Comparison of ENCODE assay signal across 8 mouse cellular contexts in genomic region chr6:142814495-142814921, GRCm38 (mm10). TPM values are rescaled to one million over a fixed set of nuclear protein-coding genes. Genes with fewer than 3 reads are reported as not detected.
DNase-seq lines count a peak whose midpoint lies in the region; ATAC-seq and TF ChIP-seq lines count a peak whose summit lies in the region.

No protein-coding gene starts in this region.

- H3K4me3 ChIP-seq in heart, embryonic 13.5 days = peak overlapping the region; percentile 52
- H3K4me3 ChIP-seq in kidney, postnatal 0 days (replicated peaks; ENCODE audit: low read depth, low read length) = peak overlapping the region; percentile 33
- peak overlapping the region; percentile 25 for H3K4me3 ChIP-seq in liver, adult 2 months (ENCODE audit: insufficient read depth, low read depth, low read length)
- no peak overlapping the region for H3K4me3 ChIP-seq in myocyte

- H3K4me2 ChIP-seq in heart, embryonic 13.5 days = peak overlapping the region; percentile 75
- peak overlapping the region; percentile 54 for H3K4me2 ChIP-seq in kidney, postnatal 0 days (ENCODE audit: low read length)
- peak overlapping the region; percentile 88 for H3K4me2 ChIP-seq in myocyte (ENCODE audit: low read depth)

- no peak for TF ChIP-seq POLR2A in liver, adult 2 months (IDR thresholded peaks at IDR 0.05; ENCODE audit: extremely low read depth, insufficient read depth, low read length)
- TF ChIP-seq POLR2A in myocyte (IDR thresholded peaks at IDR 0.05; ENCODE audit: insufficient read length, low read depth) = no peak

- H3K79me2 ChIP-seq in liver, adult 2 months (ENCODE audit: control insufficient read depth, insufficient read depth, low read length) = no peaks in the 10 kb centered on the region
- no peaks in the 10 kb centered on the region for H3K79me2 ChIP-seq in myocyte (ENCODE audit: control insufficient read depth, insufficient read depth)

- 2% methylated on average over 15 of the region's 15 CpGs for WGBS in heart, embryonic 13.5 days
- WGBS in kidney, postnatal 0 days = under 1% methylated on average over 15 of the region's 15 CpGs
- 2% methylated on average over 15 of the region's 15 CpGs for WGBS in liver, adult 2 months

- peak; percentile 71 for DNase-seq in brain, embryonic 18.5 days (ENCODE audit: low read depth, low spot score)
- peak; percentile 49 for DNase-seq in fibroblast of lung, adult 2 months (ENCODE audit: low read depth)
- DNase-seq in kidney, postnatal 0 days (ENCODE audit: low spot score) = peak; percentile 96
- peak; percentile 79 for DNase-seq in liver, adult 2 months (ENCODE audit: extremely low read depth, low read depth, low spot score)
- peak; percentile 68 to 90 for DNase-seq in spleen, postnatal 4 days (ENCODE audit: low spot score in 2 of 2)

- no peak overlapping the region for H3ac ChIP-seq in myocyte (ENCODE audit: control insufficient read depth, insufficient read length)

- peak overlapping the region; percentile 77 for H3K9ac ChIP-seq in heart, embryonic 13.5 days
- no peak overlapping the region for H3K9ac ChIP-seq in kidney, postnatal 0 days (ENCODE audit: low read depth, low read length)
- H3K9ac ChIP-seq in liver, adult 2 months (ENCODE audit: low read depth, low read length) = peak overlapping the region; percentile 33

- H3K36me3 ChIP-seq in heart, embryonic 13.5 days = no peaks in the 10 kb centered on the region
- H3K36me3 ChIP-seq in kidney, postnatal 0 days (ENCODE audit: insufficient read depth, low read length) = no peaks in the 10 kb centered on the region
- H3K36me3 ChIP-seq in liver, adult 2 months (ENCODE audit: control insufficient read depth, insufficient read depth, low read length) = no peaks in the 10 kb centered on the region
- no peaks in the 10 kb centered on the region for H3K36me3 ChIP-seq in myocyte (ENCODE audit: control insufficient read depth, insufficient read depth)

- peaks cover 15% of the 10 kb centered on the region for H3K27me3 ChIP-seq in heart, embryonic 13.5 days (replicated peaks)
- H3K27me3 ChIP-seq in kidney, postnatal 0 days (ENCODE audit: insufficient read depth, low read length) = no peaks in the 10 kb centered on the region
- no peaks in the 10 kb centered on the region for H3K27me3 ChIP-seq in liver, adult 2 months (ENCODE audit: control insufficient read depth, insufficient read depth, low read length)
- no peaks in the 10 kb centered on the region for H3K27me3 ChIP-seq in myocyte (ENCODE audit: control insufficient read depth, insufficient read depth, insufficient read length)

- peak; percentile 92 for TF ChIP-seq CTCF in kidney, postnatal 0 days (IDR thresholded peaks at IDR 0.05; ENCODE audit: low read depth)
- TF ChIP-seq CTCF in liver, adult 2 months (IDR thresholded peaks at IDR 0.05; ENCODE audit: low read depth, low read length) = peak; percentile 55; the same call in 1 of the 2 replicates

- no peaks in the 10 kb centered on the region for H3K9me3 ChIP-seq in heart, embryonic 13.5 days
- H3K9me3 ChIP-seq in kidney, postnatal 0 days (replicated peaks; ENCODE audit: low read length) = no peaks in the 10 kb centered on the region

- H3K27ac ChIP-seq in heart, embryonic 13.5 days (replicated peaks) = no peak overlapping the region
- no peak overlapping the region for H3K27ac ChIP-seq in kidney, postnatal 0 days
- H3K27ac ChIP-seq in liver, adult 2 months (replicated peaks; ENCODE audit: insufficient read depth, low read depth, low read length) = peak overlapping the region; percentile 27

- ATAC-seq in CD4-positive, CD25-positive, alpha-beta regulatory T cell, adult 4 months = peak; percentile 86
- ATAC-seq in heart, embryonic 13.5 days (ENCODE audit: extremely low read depth, insufficient number of reproducible peaks, low FRiP score, low TSS enrichment) = 0 out of 2 replicates have a peak, but pooled peaks have one; percentile 14
- peak; percentile 62 for ATAC-seq in kidney, postnatal 0 days (replicated peaks; ENCODE audit: low FRiP score, low read depth)

- H3K4me1 ChIP-seq in heart, embryonic 13.5 days = peaks cover 7% of the 10 kb centered on the region; the same call in 1 of the 2 replicates
- no peaks in the 10 kb centered on the region for H3K4me1 ChIP-seq in kidney, postnatal 0 days (replicated peaks; ENCODE audit: insufficient read depth, low read length)
- H3K4me1 ChIP-seq in liver, adult 2 months (ENCODE audit: control insufficient read depth, insufficient read depth, low read length) = peaks cover 1% of the 10 kb centered on the region; the same call in 1 of the 2 replicates

TF ChIP-seq in myocyte, 11 proteins besides CTCF, POLR2A, EP300 and RAD21:
- no peak for TF ChIP-seq SRF (IDR thresholded peaks at IDR 0.05; ENCODE audit: control insufficient read depth, insufficient read length, low read depth)
- no peak for TF ChIP-seq USF1 (IDR thresholded peaks at IDR 0.05; ENCODE audit: low read depth)
- TF ChIP-seq TCF3 (IDR thresholded peaks at IDR 0.05; ENCODE audit: insufficient read length, low read depth) = no peak
- TF ChIP-seq E2F4 (IDR thresholded peaks at IDR 0.05; ENCODE audit: insufficient read depth) = no peak
- TF ChIP-seq POLR2AphosphoS2 (IDR thresholded peaks at IDR 0.05; ENCODE audit: insufficient read length, low read depth) = no peak
- TF ChIP-seq MYOD1 (IDR thresholded peaks at IDR 0.05; ENCODE audit: control insufficient read depth in 1 of 3, insufficient read length in 2 of 3, low read depth in 2 of 3) = no peak
- no peak for TF ChIP-seq CEBPB (IDR thresholded peaks at IDR 0.05; ENCODE audit: insufficient read depth, poor library complexity, severe bottlenecking)
- no peak for TF ChIP-seq REST (IDR thresholded peaks at IDR 0.05; ENCODE audit: insufficient read depth, insufficient read length)
- TF ChIP-seq MAX (IDR thresholded peaks at IDR 0.05; ENCODE audit: low read depth) = no peak
- TF ChIP-seq MYOG (IDR thresholded peaks at IDR 0.05; ENCODE audit: control insufficient read depth in 1 of 3, insufficient read depth in 1 of 3, insufficient read length in 2 of 3, low read depth in 2 of 3) = no peak
- TF ChIP-seq TCF12 (IDR thresholded peaks at IDR 0.05; ENCODE audit: insufficient read depth, poor library complexity, severe bottlenecking) = no peak

RNA-seq across cellular contexts. Expression of gene Sult6b2, which starts 10.2 kb away (rescaled TPM):
- not detected for polyA plus RNA-seq in CD4-positive, CD25-positive, alpha-beta regulatory T cell, adult 4 months (2017; shearing (Covaris generic))
- polyA plus RNA-seq in heart, embryonic 13.5 days (2015; fragmentation: Nextera tagmentation; extraction: Ambion mirVana) = 0.07 TPM in 1 of 2 replicates, not detected in the other
- polyA plus RNA-seq in kidney, postnatal 0 days (2015; fragmentation: Nextera tagmentation; extraction: Ambion mirVana) = not detected in 2 replicates
- not detected in 2 replicates for total RNA-seq in liver, adult 2 months (2014; rRNA removed)
- not detected in 2 replicates for polyA plus RNA-seq in liver, adult 2 months (2012; rRNA removed)
- polyA plus RNA-seq in myocyte (2012; fragmentation: generic; extraction: Trizol) = not detected

RNA-seq across cellular contexts. Expression of gene Cmas, which starts 58.0 kb away (rescaled TPM):
- polyA plus RNA-seq in CD4-positive, CD25-positive, alpha-beta regulatory T cell, adult 4 months (2017; shearing (Covaris generic)) = 10 to 100 TPM; 10.1 to 16.0 TPM
- polyA plus RNA-seq in heart, embryonic 13.5 days (2015; fragmentation: Nextera tagmentation; extraction: Ambion mirVana) = 90.9 and 97.5 TPM in 2 replicates
- 60.0 and 63.2 TPM in 2 replicates for polyA plus RNA-seq in kidney, postnatal 0 days (2015; fragmentation: Nextera tagmentation; extraction: Ambion mirVana)
- total RNA-seq in liver, adult 2 months (2014; rRNA removed) = 36.8 and 40.1 TPM in 2 replicates
- polyA plus RNA-seq in liver, adult 2 months (2012; rRNA removed) = 14.1 and 17.7 TPM in 2 replicates
- 27.8 TPM for polyA plus RNA-seq in myocyte (2012; fragmentation: generic; extraction: Trizol)

Comparison
In these comparisons a context has a peak if more than half of its experiments do, and no peak if none do; other contexts are left out.
1. ATAC-seq: peak in every context shown above with its lines; median percentile 86 in CD4-positive, CD25-positive, alpha-beta regulatory T cell, adult 4 months; 62 in kidney, postnatal 0 days; 14 in heart, embryonic 13.5 days.